Mouse (Mus musculus) G1E (cell line): ENCODE measurements around the gene Vmn1r128.
"Not testable (repeated sequence)": the region's sequence is repeated elsewhere in the genome, so short reads cannot be mapped to it uniquely, and the experiment has no call there.

Experiments used
- CTCF ChIP-seq: IDR thresholded peaks from 2 replicates; pipeline ENCODE4 v1.5.1; 2012; ENCODE audit warnings: low read depth, low read length, inconsistent platforms, mixed read lengths
- GATA1 ChIP-seq: IDR thresholded peaks from 2 replicates; pipeline ENCODE4 v1.6.1; 2012; ENCODE audit warnings: borderline replicate concordance, low read length, inconsistent platforms, mixed read lengths
- GATA2 ChIP-seq: IDR thresholded peaks from 2 replicates; pipeline ENCODE4 v1.6.1; 2012; ENCODE audit warnings: low read depth, low read length, inconsistent platforms, borderline replicate concordance
- POLR2AphosphoS5 ChIP-seq: IDR thresholded peaks from 2 replicates; pipeline ENCODE4 v1.6.1; 2012; ENCODE audit warnings: low read depth, low read length, inconsistent platforms; ENCODE audit not compliant: insufficient replicate concordance
- TAL1 ChIP-seq: conservative IDR thresholded peaks from 2 replicates; pipeline ENCODE4 v1.6.1; 2012; ENCODE audit warnings: low read depth, low read length, inconsistent platforms, mixed read lengths

- not testable (repeated sequence) for TF ChIP-seq CTCF, TAL1, POLR2AphosphoS5, GATA1, GATA2
Measured at GRCm38 (mm10) chr7:21361191-21361590, 12.0 kb downstream of the Vmn1r128 start, which contains the start of gene Vmn1r129.
